Mouse (Mus musculus): Measurements from ENCODE around the gene Wdr77. TPM values are rescaled to one million over a fixed set of nuclear protein-coding genes. Genes with fewer than 3 reads are reported as not detected.
"Not testable (repeated sequence)": the region's sequence is repeated elsewhere in the genome, so short reads cannot be mapped to it uniquely, and the experiment has no call there.

Gene Wdr77
- total RNA-seq (2021): 10 to 100 TPM; 49.5 to 51.6 TPM

DNA sequence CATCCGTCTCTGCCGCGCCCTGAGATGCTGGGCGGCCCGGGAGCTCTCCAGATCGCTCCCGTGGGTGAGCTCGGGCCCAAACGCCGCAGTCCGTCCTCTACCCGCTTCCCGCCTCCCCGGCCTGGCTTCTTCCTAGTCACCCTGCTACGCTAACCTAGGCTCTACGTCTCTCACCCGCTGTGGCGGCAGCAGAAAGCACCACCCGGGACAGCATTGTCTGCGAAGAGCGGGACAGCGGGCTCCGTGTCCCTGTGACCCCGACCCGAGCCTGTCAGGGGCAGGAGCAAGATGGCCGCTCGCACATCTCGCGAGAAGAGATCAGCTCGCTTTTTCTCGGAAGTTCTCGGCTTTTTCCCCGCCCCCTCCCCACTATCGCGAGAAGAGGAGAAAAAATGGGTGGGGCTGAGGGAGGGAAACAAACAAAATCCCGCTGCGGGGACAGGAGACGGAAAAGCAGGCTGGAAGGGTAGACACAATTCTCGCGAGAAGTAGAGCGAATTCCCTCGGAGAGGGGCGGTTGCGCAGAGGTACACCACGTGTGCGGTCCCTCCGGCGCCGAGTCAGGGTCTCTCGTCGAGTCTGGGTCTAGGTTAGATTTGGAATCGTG lies at the start of gene Wdr77:
Gene Wdr77 (plus strand): TSS at position 396 of the 607 bp plus-strand sequence.
- intact Hi-C loops (cut with DNase I): loop anchor here (2.0 to 5.0 kb wide), 2 partner anchors 157 to 272 kb away; partner anchors contain the start of genes Ddx20 and Rap1a
- peak; percentile 95 to 98 for DNase-seq (ENCODE audit: low spot score in 2 of 2)

DNA sequence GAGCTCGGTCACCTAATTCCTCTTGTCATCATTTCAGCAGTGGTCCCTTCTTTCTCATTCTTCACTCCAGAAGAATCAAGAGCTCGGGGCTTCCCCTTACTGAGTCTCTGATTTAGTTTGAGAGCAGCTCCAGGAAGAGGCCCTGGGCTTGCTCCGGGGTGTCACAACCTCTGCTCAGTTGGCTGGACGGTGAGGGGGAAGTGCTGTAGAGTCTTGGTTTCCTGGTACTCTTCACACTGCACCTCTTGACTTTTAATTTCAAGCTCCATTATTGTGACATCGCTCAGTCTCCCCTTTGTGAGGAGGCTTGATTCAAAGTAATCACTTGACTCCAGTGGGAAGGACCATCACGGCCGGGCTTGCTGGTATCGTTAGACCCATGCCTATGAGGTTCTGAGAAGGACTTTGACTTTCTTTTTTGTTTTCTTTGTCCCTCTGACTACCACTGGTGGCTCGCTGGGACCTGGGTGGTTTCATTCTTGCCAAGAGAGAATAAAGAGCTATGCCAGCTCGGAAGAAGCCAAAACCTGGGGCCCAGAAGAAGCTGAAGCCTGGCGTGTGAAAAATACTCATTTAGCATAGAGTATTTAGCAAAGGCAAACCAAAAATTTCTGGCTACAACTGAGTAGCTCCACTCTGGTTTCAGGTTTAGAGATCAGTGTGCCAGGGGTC lies 48.5 kb upstream of the Wdr77 start:
- no peak for DNase-seq (ENCODE audit: low spot score in 2 of 2)
- intact Hi-C loops (cut with DNase I): no loop called here

DNA sequence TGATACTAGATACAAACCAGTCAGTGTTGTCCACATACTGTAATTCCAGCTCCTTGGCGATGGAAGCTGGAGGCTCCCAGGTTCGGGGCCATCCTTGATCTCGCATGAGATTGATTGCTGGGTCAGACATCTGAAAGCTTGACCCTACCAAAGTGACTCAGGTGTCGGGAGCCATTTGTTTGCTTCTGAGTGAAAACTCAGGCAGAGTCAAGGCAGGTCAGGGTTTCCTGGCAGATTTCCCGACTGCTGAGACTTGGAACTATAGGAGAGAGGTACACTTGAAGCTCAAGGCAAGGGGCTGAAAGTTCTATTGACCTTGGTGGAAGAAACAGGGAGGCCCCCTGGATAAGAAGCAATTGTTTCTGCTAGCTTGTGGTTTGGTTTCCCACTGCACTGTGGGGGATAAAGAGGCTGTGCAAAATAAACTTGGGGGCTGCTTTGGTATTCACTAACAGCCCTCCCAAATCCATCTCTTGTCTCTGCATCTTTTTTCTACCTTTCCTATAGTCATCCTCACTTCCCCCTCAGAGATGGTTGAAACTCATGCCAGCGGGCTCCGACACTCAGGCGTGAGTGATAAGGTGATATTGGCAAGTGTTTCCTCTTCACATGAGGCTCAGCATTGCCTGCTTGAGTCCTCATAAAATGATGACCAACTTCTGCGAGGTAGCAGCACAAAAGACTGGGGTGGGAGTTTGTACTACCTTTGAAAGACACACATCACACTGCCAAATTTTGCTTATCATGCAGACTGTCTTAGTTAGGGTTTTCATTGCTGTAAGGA lies 46.9 kb upstream of the Wdr77 start:
- DNase-seq (ENCODE audit: low spot score in 2 of 2): no peak
- intact Hi-C loops (cut with DNase I): no loop called here

DNA sequence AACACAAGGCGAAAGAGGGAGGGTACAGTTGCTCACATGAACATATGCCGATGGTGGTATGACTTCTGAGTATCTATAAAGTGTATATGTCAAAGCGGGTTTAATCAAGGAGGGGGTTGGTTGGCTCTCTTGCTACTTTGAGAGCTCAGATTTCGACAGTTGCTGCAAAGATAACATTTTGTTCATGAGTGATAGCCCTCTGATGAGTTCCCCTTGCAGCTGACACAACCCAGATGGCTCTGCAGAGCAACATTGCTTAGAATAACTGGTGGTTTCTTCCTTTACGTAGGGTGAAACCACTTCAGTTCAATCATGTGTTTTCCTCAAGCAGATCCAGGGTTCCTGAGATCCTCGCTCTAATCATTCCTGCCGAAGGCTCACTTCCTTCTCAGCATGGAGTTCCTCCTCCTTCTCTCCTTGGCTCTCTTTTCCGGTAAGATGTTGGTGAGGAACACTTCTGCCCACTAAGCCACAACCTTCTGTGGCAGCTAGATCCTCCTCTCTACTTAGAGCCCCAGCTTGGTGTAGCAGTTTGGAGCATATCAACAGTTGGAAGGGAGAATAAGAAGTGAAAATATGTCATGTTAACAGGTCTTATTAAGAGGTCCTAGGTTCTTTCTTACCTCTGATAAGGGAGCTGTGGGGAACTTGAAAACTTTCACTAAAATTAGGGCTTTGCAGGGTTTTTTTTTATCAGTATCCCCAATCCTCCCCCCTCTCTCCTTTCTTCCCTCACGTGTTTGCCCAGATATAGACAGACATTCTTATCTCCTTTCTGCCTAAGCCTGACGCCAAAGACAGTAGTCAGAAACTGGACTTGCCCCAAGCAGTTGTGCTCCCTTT lies 45.1 kb upstream of the Wdr77 start:
- intact Hi-C loops (cut with DNase I): no loop called here
- no peak for DNase-seq (ENCODE audit: low spot score in 2 of 2)

DNA sequence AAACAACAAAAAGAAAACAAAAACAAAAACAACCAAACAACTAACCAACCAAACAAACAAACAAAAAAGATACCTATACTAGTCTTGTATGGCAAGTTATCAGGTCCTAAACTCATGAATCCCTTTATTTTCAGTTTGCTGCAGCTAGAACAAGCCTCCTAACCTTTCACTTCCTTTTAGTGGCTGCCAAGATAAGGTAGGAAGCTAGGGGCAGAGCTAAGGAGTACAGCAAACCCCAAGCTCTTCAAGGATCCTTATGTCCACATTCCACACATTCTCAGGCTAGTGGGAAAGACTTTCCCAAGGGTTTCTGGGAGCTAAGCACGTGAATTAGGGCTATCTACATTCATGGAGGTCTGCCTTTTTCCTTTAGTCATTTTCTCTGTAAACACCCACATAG lies 43.9 kb upstream of the Wdr77 start:
- intact Hi-C loops (cut with DNase I): no loop called here

DNA sequence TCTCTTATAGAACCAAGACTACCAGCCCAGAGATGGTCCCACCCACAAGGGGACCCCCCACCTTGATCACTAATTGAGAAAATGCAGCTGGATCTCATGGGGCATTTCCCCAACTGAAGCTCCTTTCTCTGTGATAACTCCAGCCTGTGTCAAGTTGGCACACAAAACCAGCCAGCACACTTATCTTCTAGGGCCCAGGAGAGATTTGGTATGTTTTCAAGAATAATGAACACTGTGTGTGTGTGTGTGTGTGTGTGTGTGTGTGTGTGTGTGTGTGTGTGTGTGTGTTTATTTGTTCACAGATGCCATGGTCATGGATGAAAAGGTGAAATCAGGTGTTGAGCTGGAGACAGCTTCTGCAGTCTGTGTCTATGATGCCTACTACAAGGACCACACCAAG lies 42.7 kb upstream of the Wdr77 start:
- DNase-seq (ENCODE audit: low spot score in 2 of 2); intact Hi-C loops (cut with DNase I): not testable (repeated sequence)

More for the DNA sequence above, 43.9 kb upstream of the Wdr77 start:
- no peak for DNase-seq (ENCODE audit: low spot score in 2 of 2)

DNA sequence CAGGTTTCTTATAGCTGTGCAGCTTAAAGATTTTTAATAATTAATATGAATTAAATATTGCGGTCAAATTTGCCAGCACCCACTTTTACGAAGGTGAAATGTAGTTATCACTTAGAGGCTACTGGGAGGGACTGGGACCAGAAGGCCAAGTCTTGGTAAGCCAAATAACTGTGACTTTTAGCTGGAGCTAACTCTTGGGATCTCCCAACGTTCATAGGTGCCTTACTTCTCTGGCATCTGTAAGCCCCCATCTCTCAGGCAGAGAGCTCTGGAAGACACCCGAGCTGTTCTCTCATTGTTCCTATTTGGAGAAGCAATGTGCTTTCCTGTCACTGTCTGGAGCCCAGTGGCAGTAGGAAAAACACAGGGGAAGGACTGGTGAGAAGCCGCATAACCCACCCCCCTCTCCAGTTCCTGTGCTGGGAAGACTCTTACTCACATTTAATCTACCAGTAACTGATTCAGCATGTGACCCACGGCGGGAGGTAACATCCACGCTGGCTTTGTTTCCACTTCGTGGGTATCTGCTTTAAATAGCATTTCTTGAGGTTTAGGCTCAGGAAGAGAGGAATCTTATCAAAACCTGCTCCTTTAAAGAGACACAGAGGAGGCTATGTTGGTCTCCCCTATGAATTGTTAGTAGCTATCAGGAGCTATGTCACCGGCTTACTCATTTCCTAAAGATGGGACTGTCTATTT lies 41.4 kb upstream of the Wdr77 start:
- intact Hi-C loops (cut with DNase I): no loop called here
- DNase-seq (ENCODE audit: low spot score in 2 of 2): no peak

DNA sequence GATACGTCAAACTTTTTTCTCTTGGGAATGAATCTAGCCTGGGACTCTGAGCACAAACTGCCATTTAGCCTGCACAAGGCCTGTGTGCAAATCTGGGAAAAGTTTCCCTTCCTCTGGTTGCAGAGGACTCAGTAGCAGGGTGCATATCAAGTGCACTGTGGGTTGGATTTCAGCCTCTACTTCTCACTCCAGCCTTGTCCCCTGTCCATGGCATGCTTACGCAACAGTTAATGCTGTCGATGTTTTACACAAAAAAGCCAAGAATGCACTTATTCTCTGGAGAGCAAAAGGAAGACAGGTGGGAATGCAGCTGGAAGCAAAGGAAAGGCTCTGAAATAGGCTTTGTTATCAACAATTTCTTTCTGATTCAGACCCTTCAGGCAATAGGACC lies 40.8 kb upstream of the Wdr77 start:
- no peak for DNase-seq (ENCODE audit: low spot score in 2 of 2)
- intact Hi-C loops (cut with DNase I): no loop called here

DNA sequence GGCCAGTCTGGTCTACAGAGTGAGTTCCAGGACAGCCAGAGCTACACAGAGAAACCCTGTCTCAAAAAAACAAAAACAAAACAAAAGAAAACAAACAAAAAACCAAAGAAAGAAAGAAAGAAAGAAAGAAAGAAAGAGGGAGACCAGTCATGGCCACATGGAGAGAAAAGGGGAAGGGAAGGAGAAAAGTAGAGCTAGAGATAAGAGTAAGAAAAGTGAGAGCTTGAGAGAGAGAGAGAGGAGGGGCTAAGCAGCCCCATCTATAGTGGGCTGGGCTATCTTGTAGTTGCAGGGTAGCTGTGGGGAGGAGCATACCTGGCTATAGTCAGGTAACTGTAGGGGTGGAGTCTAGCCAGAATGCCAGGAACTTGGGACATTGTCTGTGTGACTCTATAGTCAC lies 38.4 kb upstream of the Wdr77 start:
- intact Hi-C loops (cut with DNase I); DNase-seq (ENCODE audit: low spot score in 2 of 2): not testable (repeated sequence)

DNA sequence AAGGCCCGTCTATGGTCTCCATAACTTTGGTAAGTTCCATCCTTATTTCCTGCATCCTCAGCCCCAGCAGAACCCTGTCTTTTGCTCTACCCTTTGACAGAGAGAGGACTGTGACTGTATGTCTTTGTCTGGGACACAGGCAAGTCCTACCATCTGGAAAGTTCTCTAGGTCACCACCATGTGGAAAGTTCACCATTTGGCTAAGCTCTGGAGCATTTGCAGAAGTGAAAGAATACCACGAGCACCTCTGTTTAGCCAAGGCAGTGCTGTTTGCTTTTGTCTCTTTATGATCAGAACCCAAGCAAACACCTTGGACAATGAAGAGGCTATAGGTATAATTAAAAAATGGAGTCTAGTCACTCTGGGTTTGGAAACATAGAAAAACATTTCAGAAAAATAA lies 37.2 kb upstream of the Wdr77 start:
- no peak for DNase-seq (ENCODE audit: low spot score in 2 of 2)
- intact Hi-C loops (cut with DNase I): no loop called here

DNA sequence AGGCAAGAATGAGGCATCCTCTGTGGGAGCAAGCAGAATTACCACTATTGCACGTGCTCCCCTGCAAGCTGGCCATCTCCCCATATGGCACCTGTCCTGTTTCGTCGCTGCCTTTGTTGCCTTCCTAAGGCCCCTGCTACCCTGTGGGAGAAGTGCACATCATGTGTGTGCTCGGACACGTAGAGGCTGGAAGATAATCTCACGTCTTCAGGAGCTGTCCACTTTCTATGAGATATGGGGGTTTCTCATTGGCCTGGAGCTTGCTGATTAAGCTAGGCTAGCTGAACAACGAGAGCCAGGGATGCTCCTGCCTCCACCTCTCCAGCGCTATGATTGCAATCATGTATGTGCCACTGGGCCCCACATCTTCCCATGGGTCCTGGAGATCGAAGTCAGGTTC lies 34.6 kb upstream of the Wdr77 start:
- intact Hi-C loops (cut with DNase I): no loop called here
- DNase-seq (ENCODE audit: low spot score in 2 of 2): no peak

DNA sequence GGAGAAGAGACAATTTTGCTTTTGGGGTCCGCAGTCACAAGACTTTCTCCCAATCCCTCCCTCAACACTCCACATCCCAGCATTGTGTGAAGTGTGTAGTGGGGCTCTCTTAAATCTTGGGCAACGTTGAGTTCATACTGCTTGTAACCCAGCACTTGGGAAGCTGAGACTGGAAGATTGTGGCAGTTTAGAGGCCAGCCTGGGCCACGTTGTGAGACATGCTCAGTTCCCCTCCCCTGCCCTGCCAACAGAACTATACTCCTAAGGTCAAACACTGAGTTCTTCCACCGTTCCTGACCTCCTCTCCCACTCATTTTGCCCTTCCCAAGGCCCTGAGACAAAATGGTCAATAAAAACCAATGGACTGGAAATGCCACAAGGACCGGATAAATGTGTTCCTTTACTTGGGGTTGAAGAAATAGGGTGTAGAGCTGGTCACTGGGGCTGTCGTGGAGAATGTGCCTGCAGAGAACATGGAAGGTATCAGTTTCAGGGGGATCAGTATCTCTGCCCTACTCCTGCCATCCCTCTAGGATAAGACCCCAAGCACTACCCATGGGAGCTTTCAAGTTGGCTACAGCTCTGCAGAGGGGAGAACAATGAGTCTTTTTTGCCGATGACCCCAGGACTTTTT lies 31.5 kb upstream of the Wdr77 start:
- DNase-seq (ENCODE audit: low spot score in 2 of 2): no peak
- intact Hi-C loops (cut with DNase I): no loop called here

DNA sequence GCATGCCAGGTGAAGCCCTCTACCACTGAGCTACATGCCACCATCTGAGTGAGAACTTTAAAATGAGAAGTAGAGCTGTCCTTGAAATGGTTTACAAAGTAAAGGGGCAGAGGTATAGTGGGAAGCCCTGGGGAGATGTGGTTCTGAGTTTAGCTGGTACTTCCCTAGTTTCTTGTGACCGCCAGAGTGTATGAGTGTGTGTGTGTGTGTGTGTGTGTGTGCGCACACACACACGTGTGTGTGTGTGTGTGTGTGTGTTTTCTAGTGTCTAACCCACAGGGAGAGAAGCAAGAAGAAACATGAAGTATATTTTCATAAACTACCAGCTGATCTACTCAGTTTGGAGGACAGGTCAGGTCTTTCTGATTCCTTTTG lies 31.0 kb upstream of the Wdr77 start:
- no peak for DNase-seq (ENCODE audit: low spot score in 2 of 2)
- intact Hi-C loops (cut with DNase I): no loop called here

DNA sequence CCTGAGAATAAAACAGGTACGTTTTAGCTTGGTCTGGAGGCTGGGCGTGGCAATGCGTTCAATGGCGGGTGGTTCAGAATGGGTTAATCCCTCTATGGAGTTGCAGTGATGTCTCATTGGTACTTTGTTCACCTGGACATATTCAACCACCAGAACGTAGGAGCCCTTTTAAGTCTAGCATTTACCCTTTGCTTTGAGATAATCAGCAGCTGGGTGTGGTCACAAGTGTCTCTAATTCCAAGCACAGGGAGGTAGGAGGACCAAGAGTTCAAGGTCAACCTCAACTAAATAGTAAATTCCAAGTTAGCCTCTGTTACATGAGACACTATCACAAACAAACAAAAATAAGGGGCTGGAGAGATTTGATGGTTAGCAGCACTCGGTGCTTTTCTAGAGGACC lies 30.4 kb upstream of the Wdr77 start:
- no peak for DNase-seq (ENCODE audit: low spot score in 2 of 2)
- intact Hi-C loops (cut with DNase I): no loop called here

DNA sequence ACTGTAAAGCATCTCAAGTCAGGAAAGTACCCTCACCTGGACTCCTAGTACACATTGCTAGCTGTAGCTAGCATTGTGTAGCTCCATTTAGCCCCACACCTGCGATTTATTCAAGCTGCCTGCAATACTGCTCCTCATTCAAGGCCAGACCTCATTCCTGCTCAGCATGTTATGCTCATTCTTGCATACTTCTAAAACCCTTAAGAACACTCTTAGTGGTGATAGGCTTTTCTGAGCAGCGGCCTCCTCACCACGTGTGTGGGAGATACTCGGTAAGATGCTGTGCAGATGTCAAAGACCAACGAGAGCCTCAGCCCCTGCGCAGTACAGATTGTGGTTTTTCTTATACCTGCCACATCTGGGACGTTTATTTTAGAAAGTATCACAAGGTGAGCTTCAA lies 29.3 kb upstream of the Wdr77 start:
- DNase-seq (ENCODE audit: low spot score in 2 of 2): no peak
- intact Hi-C loops (cut with DNase I): no loop called here

DNA sequence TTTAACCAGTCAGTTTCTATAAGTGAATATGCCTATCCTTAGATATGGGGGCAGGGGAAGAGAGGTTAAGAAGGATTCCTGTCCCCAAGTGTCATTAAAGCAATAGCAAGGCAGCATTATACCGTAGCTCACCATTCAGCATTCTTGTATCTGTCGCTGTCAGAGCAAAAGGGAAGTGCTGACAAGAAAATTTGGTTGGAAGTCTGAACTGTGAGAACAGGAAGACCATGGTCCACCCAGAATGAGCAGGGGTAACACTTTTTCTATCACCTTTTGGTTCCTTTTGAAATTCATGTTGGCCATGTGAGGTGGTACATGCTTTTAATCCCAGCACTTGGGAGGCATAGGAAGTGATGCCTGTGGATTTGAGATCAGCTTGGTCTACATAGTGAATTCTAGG lies 28.1 kb upstream of the Wdr77 start:
- no peak for DNase-seq (ENCODE audit: low spot score in 2 of 2)
- intact Hi-C loops (cut with DNase I): no loop called here

DNA sequence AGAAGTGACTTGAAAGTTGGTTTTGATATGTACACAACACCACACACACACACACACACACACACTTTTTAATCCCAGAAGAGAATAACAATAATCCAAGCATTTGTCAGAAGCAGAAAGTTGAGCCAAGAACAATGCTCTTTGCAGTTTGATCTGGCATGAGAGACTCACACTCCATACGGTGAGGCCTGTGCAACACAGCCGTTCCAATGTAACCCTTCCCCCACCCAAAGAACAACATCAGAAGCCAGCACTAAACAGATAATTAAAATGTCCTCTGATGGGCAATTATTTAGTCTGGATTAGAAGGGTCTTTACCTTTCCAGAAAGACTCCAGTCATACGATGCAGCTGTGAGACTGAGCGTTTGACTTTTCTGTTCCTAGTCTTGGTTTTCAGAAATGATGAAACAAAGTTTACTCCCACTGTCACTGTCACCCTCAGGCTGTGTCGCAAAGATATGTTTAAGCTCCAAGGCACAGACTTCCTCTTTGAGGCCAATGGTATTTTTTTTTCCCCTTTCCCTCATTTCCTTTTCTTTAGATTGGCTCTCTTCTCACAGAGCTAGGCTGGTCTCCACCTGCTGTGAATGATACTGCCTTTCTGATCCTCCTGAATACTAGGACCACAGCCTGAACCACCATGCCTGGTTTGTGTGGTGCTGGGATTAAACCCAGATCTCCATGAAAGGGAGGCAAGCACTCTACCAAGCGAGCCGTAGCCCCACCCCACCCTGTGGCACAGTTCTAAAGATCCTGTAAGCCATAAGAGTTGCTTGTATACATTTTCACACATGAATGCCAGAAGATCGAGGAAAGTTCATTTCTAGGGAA lies 26.7 kb upstream of the Wdr77 start, which contains the start of gene I830077J02Rik:
Gene I830077J02Rik (minus strand): TSS at position 425 of the 832 bp plus-strand sequence.
- no peak for DNase-seq (ENCODE audit: low spot score in 2 of 2)
- intact Hi-C loops (cut with DNase I): no loop called here

DNA sequence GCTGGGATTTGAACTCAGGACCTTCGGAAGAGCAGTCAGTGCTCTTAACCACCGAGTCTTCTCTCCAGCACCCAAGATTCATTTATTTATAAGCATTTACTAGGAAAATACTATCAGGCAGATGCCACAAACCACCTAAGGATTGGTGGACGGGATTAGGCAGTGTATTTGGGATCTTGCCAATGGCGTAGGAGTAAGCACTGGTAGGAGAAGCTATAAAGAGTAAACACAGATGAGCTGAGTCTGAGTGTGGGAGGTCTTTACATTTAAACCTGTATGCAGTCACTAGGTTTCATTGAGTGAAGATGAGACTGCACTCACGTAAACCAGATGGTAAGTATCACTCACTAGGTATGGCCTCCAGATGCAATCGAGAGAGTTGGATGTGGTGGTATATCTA lies 25.2 kb upstream of the Wdr77 start:
- intact Hi-C loops (cut with DNase I): no loop called here
- peak; percentile 18 to 26 for DNase-seq (ENCODE audit: low spot score in 2 of 2)

Data from left cerebral cortex, postnatal 25 days (tissue).